Mouse (Mus musculus): Measurements from ENCODE around the gene Atf2.
A peak's percentile ranks its signal among the peaks of the same experiment; 100 is the strongest.
"Not testable (repeated sequence)": the region's sequence is repeated elsewhere in the genome, so short reads cannot be mapped to it uniquely, and the experiment has no call there.

Gene Atf2

GRCm38 (mm10) chr2:73885997-73886396 lies 6.4 kb downstream of the Atf2 start:
- DNase-seq (ENCODE audit: low spot score in 2 of 2) = no peak

- DNase-seq (ENCODE audit: low spot score in 2 of 2) = no peak
Observed at GRCm38 (mm10) chr2:73877891-73878290, 14.5 kb downstream of the Atf2 start.

- DNase-seq (ENCODE audit: low spot score in 2 of 2) = peak; percentile 55 to 56
Observed at GRCm38 (mm10) chr2:73867764-73868487, 24.5 kb downstream of the Atf2 start.

- no peak for DNase-seq (ENCODE audit: low spot score in 2 of 2)
Observed at GRCm38 (mm10) chr2:73860046-73860624, 32.3 kb downstream of the Atf2 start.

GRCm38 (mm10) chr2:73857352-73857751 lies 35.1 kb downstream of the Atf2 start:
- DNase-seq (ENCODE audit: low spot score in 2 of 2) = no peak

GRCm38 (mm10) chr2:73856246-73856645 lies 36.2 kb downstream of the Atf2 start:
- DNase-seq (ENCODE audit: low spot score in 2 of 2) = no peak

- no peak for DNase-seq (ENCODE audit: low spot score in 2 of 2)
Observed at GRCm38 (mm10) chr2:73834406-73835015, 57.9 kb downstream of the Atf2 start.

GRCm38 (mm10) chr2:73833284-73833683 lies 59.2 kb downstream of the Atf2 start:
- DNase-seq (ENCODE audit: low spot score in 2 of 2) = no peak

GRCm38 (mm10) chr2:73818742-73819141 lies 73.7 kb downstream of the Atf2 start:
- DNase-seq (ENCODE audit: low spot score in 2 of 2) = no peak

- no peak for DNase-seq (ENCODE audit: low spot score in 2 of 2)
Observed at GRCm38 (mm10) chr2:73807609-73808008, 84.8 kb downstream of the Atf2 start.

GRCm38 (mm10) chr2:73800127-73800526 lies 92.3 kb downstream of the Atf2 start:
- not testable (repeated sequence) for DNase-seq (ENCODE audit: low spot score in 2 of 2)

- no peak for DNase-seq (ENCODE audit: low spot score in 2 of 2)
Observed at GRCm38 (mm10) chr2:73798786-73799185, 93.7 kb downstream of the Atf2 start.

- no peak for DNase-seq (ENCODE audit: low spot score in 2 of 2)
Observed at GRCm38 (mm10) chr2:73798136-73798535, 94.3 kb downstream of the Atf2 start.

GRCm38 (mm10) chr2:73791846-73792630 lies 100.4 kb downstream of the Atf2 start:
- DNase-seq (ENCODE audit: low spot score in 2 of 2) = no peak

GRCm38 (mm10) chr2:73790332-73790731 lies 102.1 kb downstream of the Atf2 start:
- no peak for DNase-seq (ENCODE audit: low spot score in 2 of 2)

GRCm38 (mm10) chr2:73788395-73788794 lies 104.0 kb downstream of the Atf2 start:
- no peak for DNase-seq (ENCODE audit: low spot score in 2 of 2)

- no peak for DNase-seq (ENCODE audit: low spot score in 2 of 2)
Observed at GRCm38 (mm10) chr2:73782371-73782905, 110.0 kb downstream of the Atf2 start.

- no peak for DNase-seq (ENCODE audit: low spot score in 2 of 2)
Observed at GRCm38 (mm10) chr2:73780321-73781010, 112.0 kb downstream of the Atf2 start.

- DNase-seq (ENCODE audit: low spot score in 2 of 2) = no peak
Observed at GRCm38 (mm10) chr2:73779796-73780195, 112.6 kb downstream of the Atf2 start.

- no peak for DNase-seq (ENCODE audit: low spot score in 2 of 2)
Observed at GRCm38 (mm10) chr2:73779016-73779595, 113.3 kb downstream of the Atf2 start.

GRCm38 (mm10) chr2:73776936-73777335 lies 115.5 kb downstream of the Atf2 start:
- DNase-seq (ENCODE audit: low spot score in 2 of 2) = no peak
